Mouse (Mus musculus) testis, adult 2 months (tissue): ENCODE results near the gene Olfml1.

ENCODE experiments used
- CTCF ChIP-seq: fragments of 200-500 bp; IDR thresholded peaks from 2 replicates; pipeline ENCODE4 v1.5.1; 2012; ENCODE audit warnings: low read depth, mild to moderate bottlenecking, inconsistent platforms, low read length, moderate library complexity; ENCODE audit not compliant: control insufficient read depth, insufficient read depth, insufficient replicate concordance
- POLR2A ChIP-seq: fragments of 200-500 bp; IDR thresholded peaks from 2 replicates; pipeline ENCODE4 v1.6.1; 2012; ENCODE audit warnings: low read depth, mild to moderate bottlenecking, inconsistent platforms, low read length, moderate library complexity; ENCODE audit not compliant: control insufficient read depth

DNA sequence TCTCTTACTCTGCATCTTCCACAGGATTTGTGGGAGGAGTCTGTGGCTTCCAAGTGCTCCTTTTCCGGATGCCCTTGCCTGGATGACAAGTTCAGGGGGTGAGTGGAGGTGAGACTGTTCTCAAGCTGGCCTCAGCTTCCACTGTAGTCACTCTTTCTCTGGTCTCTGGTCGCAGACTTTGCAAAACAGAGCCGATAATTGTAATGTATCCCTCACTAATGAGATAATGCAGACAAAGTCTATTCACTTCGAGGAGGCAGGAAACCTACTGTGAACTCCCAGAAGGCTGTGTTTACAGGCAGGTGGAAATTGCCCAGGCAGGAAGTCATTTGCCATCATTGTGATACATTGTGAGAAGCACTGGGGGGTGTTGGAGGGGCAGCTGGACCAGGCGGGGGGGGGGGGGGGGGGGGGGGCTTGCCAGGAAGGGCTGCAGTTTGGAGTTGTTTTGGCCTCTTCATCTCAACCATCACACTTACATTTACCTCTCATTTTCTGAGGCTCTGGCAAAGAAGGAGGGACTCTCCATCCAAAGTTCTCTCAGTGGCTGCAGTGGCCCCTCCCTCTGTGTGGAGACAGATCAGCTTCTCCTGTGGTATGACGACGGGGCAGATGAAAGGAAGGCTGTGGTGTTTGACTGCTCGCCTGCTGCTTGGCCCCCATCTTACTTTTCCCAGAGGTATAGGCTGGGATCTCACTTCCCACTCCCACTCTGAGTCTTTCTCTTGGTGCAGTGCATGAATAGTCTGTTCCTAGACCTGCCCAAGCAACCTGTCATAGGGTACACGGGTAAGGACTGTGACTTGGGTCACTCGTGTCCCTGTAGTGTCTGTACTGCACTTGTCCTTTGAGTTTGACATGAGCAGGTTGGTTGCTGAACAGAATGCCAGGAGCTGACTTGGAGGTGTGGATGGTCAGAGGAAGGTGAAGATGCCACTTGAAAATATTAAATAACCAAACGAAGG lies 51.1 kb downstream of the Olfml1 start:
- TF ChIP-seq CTCF, result no peak
- no peak for TF ChIP-seq POLR2A
